Mouse (Mus musculus) brain, embryonic 18.5 days (tissue): ENCODE measurements around the gene Daxx.
"Not testable (repeated sequence)": the region's sequence is repeated elsewhere in the genome, so short reads cannot be mapped to it uniquely, and the experiment has no call there.

Experiments used
- DNase-seq: peaks from one replicate; pipeline ENCODE4 v3.0.0-alpha.2; 2012; ENCODE audit warnings: low read depth, low spot score

Daxx gene

DNA sequence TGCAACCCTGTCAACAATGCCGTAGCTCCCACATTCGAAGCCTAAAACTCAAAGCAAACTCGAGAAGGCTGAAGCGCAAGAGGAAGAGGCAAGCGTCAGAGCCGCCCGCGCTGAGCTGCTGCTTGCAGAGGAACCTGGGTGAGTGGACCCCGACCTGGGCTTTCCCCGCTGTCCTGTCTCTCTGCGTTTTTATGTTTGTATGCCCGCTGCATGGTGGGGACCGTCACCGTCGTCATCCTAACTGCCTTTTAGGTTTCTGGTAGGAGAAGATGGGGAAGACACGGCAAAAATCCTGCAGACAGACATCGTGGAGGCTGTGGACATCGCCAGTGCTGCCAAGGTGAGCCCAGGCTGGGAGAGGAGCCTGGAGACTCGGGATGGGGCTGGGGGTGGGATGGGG, 32.2 kb downstream of the Daxx start:
- DNase-seq, result no peak

GRCm38 (mm10) chr17:33943454-33943853, 34.2 kb downstream of the Daxx start:
- DNase-seq, result no peak

- DNase-seq, result no peak
Observed at GRCm38 (mm10) chr17:33947430-33948089, 38.3 kb downstream of the Daxx start.

- no peak for DNase-seq
Observed at GRCm38 (mm10) chr17:33948090-33948904, 39.1 kb downstream of the Daxx start.

DNA sequence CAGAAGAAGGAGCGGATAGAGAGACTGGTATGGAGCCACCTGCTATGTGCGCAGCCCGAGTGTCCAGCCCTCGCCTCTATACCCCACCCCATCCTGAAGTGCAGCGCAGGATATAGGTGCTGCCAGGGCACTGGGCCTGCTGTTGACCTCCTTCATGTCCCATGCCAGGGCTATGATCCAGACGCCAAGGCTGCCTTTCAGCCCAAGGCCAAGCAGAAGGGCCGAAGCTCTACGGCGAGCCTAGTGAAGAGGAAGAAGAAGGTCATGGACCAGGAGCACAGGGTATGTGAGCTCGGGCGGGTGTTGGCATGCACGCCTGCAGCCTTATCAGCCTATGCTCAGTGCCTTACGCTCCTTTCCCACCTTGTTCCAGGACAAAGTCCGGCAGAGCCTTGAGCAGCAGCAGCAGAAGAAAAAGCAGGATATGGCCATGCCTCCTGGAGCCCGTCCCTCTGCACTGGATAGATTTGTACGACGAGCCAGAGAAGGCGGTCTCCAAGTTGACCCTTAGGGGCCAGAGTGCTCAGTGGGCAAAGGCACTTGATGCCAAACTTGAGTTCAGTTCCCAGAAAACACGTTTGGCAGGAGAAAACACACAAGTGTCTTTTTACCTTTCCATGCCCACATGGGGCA, 39.8 kb downstream of the Daxx start:
- DNase-seq, result no peak

GRCm38 (mm10) chr17:33950131-33950625, 41.0 kb downstream of the Daxx start:
- no peak for DNase-seq

GRCm38 (mm10) chr17:33951021-33951946, 42.1 kb downstream of the Daxx start, which contains the start of gene B3galt4:
B3galt4 (minus strand) TSS chr17:33951488.
- DNase-seq, result peak; percentile 80

DNA sequence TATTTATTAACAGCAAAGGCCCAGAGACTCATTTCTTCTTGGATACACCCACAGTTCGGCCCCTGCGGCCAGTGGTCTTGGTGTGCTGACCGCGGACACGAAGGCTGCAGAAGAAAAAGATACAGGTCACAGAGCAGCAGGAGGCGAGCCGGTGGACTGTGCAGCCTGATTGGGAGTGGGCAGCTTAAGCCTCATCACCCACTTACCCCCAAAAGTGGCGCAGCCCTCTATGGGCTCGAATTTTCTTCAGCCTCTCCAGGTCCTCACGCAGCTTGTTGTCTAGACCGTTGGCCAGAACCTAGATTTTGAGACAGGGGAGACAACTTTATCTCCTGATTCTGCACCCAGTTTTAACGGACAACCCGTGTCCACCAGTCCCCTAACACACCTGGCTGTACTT, 42.8 kb downstream of the Daxx start:
- not testable (repeated sequence) for DNase-seq

- DNase-seq, result no peak
Observed at GRCm38 (mm10) chr17:33952879-33953278, 43.7 kb downstream of the Daxx start.

GRCm38 (mm10) chr17:33953310-33953709, 44.1 kb downstream of the Daxx start:
- no peak for DNase-seq

DNA sequence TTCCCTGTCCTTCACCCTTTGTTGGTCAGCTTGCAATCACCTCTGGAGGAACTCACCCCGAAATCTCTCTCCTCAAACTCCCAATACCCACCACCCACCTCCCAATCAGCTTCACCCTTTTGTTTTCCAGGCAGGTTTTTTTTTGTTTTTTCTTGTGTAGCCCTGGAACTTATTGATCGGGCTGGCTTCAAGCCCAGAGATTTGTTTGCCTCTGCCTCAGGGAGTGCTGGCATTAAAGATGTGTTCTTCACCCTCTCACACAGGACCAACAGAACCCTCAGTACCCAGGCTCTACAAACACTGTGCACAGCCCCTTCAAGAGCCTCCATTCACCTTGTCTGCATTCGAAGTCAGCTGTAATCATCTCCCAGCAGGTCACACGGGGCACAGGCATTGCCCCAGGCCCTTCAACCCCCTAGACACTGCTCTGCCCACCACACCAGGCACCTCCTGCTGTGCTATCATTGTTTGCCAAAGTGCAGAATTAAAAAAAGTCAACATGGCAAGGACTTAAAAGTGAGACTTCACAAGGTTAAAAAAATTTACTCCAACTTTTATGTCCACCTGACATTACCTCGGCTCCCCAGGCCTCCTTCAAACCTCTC, 44.8 kb downstream of the Daxx start:
- DNase-seq, result no peak

GRCm38 (mm10) chr17:33954646-33955554, 45.7 kb downstream of the Daxx start:
- DNase-seq, result no peak

GRCm38 (mm10) chr17:33955555-33956214, 46.5 kb downstream of the Daxx start, which contains the start of the genes Vps52 and Rps18:
Vps52 (plus strand) TSS chr17:33955812.
Rps18 (minus strand) TSS chr17:33956001.
- DNase-seq, result peak; percentile 96

GRCm38 (mm10) chr17:33956336-33956735, 47.1 kb downstream of the Daxx start:
- no peak for DNase-seq

GRCm38 (mm10) chr17:33957493-33957892, 48.3 kb downstream of the Daxx start:
- no peak for DNase-seq

- no peak for DNase-seq
Observed at GRCm38 (mm10) chr17:33958451-33958850, 49.2 kb downstream of the Daxx start.

GRCm38 (mm10) chr17:33959135-33959534, 49.9 kb downstream of the Daxx start:
- DNase-seq, result no peak

GRCm38 (mm10) chr17:33959948-33960347, 50.7 kb downstream of the Daxx start:
- DNase-seq, result no peak

DNA sequence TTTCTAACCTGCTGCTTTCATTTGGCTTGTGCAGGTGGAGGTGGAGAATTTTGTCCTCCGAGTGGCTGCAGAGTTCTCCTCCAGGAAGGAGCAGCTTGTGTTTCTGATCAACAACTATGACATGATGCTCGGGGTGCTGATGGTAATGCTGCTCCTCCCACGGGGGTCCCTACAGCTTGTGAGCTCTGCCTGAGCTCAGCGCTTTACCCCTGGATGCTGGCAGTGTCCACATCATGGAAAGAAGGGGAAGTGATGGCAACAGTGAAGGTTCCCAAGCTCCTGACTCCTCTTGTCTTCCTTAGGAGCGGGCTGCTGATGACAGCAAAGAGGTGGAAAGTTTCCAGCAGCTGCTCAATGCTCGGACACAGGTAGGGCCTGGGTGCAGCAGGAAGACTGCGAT, 53.7 kb downstream of the Daxx start:
- DNase-seq, result no peak
